Mouse (Mus musculus): ENCODE results near the gene Zfp691. TPM values are rescaled to one million over a fixed set of nuclear protein-coding genes. Genes with fewer than 3 reads are reported as not detected.

Gene Zfp691
- polyA plus RNA-seq, 1 experiment, result 14.8 TPM

DNA sequence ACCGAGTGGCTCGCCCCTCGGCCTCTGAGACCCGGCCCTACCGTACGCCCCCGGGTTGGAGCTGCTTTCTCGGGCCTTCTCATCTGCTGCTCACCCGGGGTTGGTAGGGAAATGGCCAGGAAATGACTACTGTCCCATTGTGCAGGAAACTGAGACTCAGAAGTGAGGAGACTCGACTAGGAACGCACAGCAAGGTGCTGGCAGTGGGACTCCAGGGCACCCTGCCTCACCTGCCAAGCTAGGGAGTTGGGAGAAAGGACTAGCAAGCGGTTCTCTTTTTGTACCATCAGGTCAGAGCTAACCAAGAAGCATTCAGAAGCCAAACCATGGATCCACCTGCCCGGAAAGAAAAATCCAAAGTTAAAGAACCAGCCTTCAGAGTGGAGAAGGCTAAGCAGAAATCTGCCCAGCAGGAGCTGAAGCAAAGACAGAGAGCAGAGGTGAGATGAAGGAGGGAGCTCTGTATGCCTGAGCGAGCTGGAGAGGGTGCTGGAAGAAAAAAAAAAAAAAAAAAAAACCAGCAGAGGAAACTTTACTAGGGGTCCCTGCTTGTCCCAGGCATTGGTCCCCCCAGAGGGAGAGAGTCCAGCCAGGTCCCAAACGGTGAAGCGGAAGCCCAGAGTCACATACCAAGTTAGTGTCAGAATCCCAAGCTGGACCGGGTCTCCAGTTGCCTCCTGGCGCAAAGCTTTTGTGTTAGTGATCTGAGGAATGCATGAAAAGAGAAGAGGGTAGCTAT is 21.8 kb upstream of the Zfp691 start:
- Histone ChIP-seq H3K9ac (ENCODE audit: low read depth, poor library complexity, severe bottlenecking) (peak overlapping the region; percentile 93), H3K9me3 (replicated peaks; ENCODE audit: control insufficient read depth, insufficient read depth, low read length, poor library complexity, severe bottlenecking) (no peaks in the 10 kb centered on the region), H3K4me1 (ENCODE audit: control insufficient read depth, insufficient read depth, low read length) (no peaks in the 10 kb centered on the region), H3K27me3 (ENCODE audit: control insufficient read depth, insufficient read depth, low read length, poor library complexity, severe bottlenecking) (no peaks in the 10 kb centered on the region), H3K4me3 (ENCODE audit: low read depth, low read length) (peak overlapping the region; percentile 90), H3K36me3 (ENCODE audit: control insufficient read depth, insufficient read depth, low read length, poor library complexity, severe bottlenecking) (no peaks in the 10 kb centered on the region), H3K27ac (ENCODE audit: insufficient read depth, low read length) (no peak overlapping the region)
- no peak for TF ChIP-seq POLR2A (IDR thresholded peaks at IDR 0.05; ENCODE audit: insufficient read depth, low read length)
- TF ChIP-seq EP300 (IDR thresholded peaks at IDR 0.05; ENCODE audit: insufficient read depth, low read depth, low read length), result no peak
- TF ChIP-seq CTCF (IDR thresholded peaks at IDR 0.05; ENCODE audit: low read depth, low read length), result no peak

DNA sequence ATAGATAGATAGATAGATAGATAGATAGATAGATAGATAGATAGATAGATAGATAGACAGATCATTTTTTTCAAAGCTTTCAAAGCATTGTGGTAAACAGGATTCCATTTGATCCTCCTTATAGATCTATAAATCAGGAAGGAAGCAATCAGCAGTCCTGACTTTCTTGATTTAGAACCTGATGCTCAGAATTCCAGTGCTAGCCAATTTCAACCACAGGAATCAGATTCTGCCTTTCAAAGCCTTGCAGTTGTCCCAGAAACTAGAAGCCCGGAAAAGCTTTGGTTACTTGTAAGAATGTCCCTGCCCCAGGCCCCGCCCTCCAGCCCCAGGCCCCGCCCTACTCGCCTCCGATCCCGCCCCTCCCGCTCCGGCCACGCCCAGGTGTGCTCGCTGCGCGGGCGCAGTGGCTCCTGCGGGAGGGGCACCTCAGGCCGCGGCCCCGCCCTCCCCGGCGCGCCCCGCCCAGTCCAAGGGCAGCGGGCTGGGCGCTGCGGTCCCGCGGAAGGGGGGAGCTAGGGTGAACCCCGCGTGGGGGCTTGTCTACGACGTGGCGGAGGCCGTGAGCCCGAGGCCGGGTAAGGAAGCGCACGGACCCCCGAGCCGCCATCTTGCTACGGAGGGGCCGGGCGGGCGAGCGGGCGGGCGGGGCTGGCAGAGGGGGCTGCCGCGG is 21.1 kb upstream of the Zfp691 start, which contains the start of gene Svbp:
TSS of gene Svbp (plus strand) at position 398 of the 673 bp plus-strand sequence.
- Histone ChIP-seq H3K27ac (ENCODE audit: insufficient read depth, low read length) (no peak within 1 kb of the TSS), H3K4me3 (ENCODE audit: low read depth, low read length) (peak within 1 kb of the TSS; percentile 90), H3K9me3 (replicated peaks; ENCODE audit: control insufficient read depth, insufficient read depth, low read length, poor library complexity, severe bottlenecking) (no peaks in the 10 kb centered on the region), H3K36me3 (ENCODE audit: control insufficient read depth, insufficient read depth, low read length, poor library complexity, severe bottlenecking) (no peaks in the 10 kb centered on the region), H3K9ac (ENCODE audit: low read depth, poor library complexity, severe bottlenecking) (peak within 1 kb of the TSS; percentile 93), H3K27me3 (ENCODE audit: control insufficient read depth, insufficient read depth, low read length, poor library complexity, severe bottlenecking) (no peaks in the 10 kb centered on the region), H3K4me1 (ENCODE audit: control insufficient read depth, insufficient read depth, low read length) (no peaks in the 10 kb centered on the region)
- no peak for TF ChIP-seq CTCF (IDR thresholded peaks at IDR 0.05; ENCODE audit: low read depth, low read length)
- no peak for TF ChIP-seq EP300 (IDR thresholded peaks at IDR 0.05; ENCODE audit: insufficient read depth, low read depth, low read length)
- TF ChIP-seq POLR2A (IDR thresholded peaks at IDR 0.05; ENCODE audit: insufficient read depth, low read length), result no peak

GRCm38 (mm10) chr4:119192757-119193156 is 18.8 kb upstream of the Zfp691 start:
- H3K4me3 ChIP-seq (ENCODE audit: low read depth, low read length), result no peak overlapping the region
- H3K9me3 ChIP-seq (replicated peaks; ENCODE audit: control insufficient read depth, insufficient read depth, low read length, poor library complexity, severe bottlenecking), result no peaks in the 10 kb centered on the region
- H3K27me3 ChIP-seq (ENCODE audit: control insufficient read depth, insufficient read depth, low read length, poor library complexity, severe bottlenecking), result no peaks in the 10 kb centered on the region
- H3K36me3 ChIP-seq (ENCODE audit: control insufficient read depth, insufficient read depth, low read length, poor library complexity, severe bottlenecking), result no peaks in the 10 kb centered on the region
- no peak overlapping the region for H3K27ac ChIP-seq (ENCODE audit: insufficient read depth, low read length)
- H3K9ac ChIP-seq (ENCODE audit: low read depth, poor library complexity, severe bottlenecking), result no peak overlapping the region
- H3K4me1 ChIP-seq (ENCODE audit: control insufficient read depth, insufficient read depth, low read length), result no peaks in the 10 kb centered on the region
- TF ChIP-seq POLR2A (IDR thresholded peaks at IDR 0.05; ENCODE audit: insufficient read depth, low read length), result no peak
- TF ChIP-seq CTCF (IDR thresholded peaks at IDR 0.05; ENCODE audit: low read depth, low read length), result no peak
- TF ChIP-seq EP300 (IDR thresholded peaks at IDR 0.05; ENCODE audit: insufficient read depth, low read depth, low read length), result no peak

DNA sequence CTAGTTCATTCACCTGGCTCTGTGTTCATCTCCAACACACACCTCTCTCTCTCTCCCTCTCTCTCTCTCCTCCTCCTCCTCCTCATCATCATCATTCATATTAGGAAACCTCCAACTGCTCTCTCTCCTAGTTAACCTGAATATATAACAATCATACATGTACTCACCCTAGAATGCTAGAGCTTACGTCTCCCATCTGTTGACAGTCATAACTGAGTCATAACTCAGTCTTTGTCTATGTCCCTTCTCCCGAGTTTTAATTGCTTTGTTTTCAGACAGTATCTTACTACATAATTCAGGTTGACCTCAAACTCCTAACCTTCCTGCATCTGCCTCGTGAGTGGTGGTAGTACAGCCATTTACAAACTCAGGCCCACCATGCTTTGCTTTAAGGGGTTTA is 17.3 kb upstream of the Zfp691 start:
- H3K27ac ChIP-seq (ENCODE audit: insufficient read depth, low read length), result no peak overlapping the region
- H3K27me3 ChIP-seq (ENCODE audit: control insufficient read depth, insufficient read depth, low read length, poor library complexity, severe bottlenecking), result no peaks in the 10 kb centered on the region
- no peak overlapping the region for H3K4me3 ChIP-seq (ENCODE audit: low read depth, low read length)
- H3K9ac ChIP-seq (ENCODE audit: low read depth, poor library complexity, severe bottlenecking), result no peak overlapping the region
- no peaks in the 10 kb centered on the region for H3K36me3 ChIP-seq (ENCODE audit: control insufficient read depth, insufficient read depth, low read length, poor library complexity, severe bottlenecking)
- H3K4me1 ChIP-seq (ENCODE audit: control insufficient read depth, insufficient read depth, low read length), result no peaks in the 10 kb centered on the region
- TF ChIP-seq CTCF (IDR thresholded peaks at IDR 0.05; ENCODE audit: low read depth, low read length) (no peak), POLR2A (IDR thresholded peaks at IDR 0.05; ENCODE audit: insufficient read depth, low read length) (no peak), EP300 (IDR thresholded peaks at IDR 0.05; ENCODE audit: insufficient read depth, low read depth, low read length) (no peak)
- H3K9me3 ChIP-seq (replicated peaks; ENCODE audit: control insufficient read depth, insufficient read depth, low read length, poor library complexity, severe bottlenecking), result no peaks in the 10 kb centered on the region

- H3K4me1 ChIP-seq (ENCODE audit: control insufficient read depth, insufficient read depth, low read length), result no peaks in the 10 kb centered on the region
- no peak overlapping the region for H3K9ac ChIP-seq (ENCODE audit: low read depth, poor library complexity, severe bottlenecking)
- no peak for TF ChIP-seq POLR2A (IDR thresholded peaks at IDR 0.05; ENCODE audit: insufficient read depth, low read length)
- TF ChIP-seq EP300 (IDR thresholded peaks at IDR 0.05; ENCODE audit: insufficient read depth, low read depth, low read length), result no peak
- TF ChIP-seq CTCF (IDR thresholded peaks at IDR 0.05; ENCODE audit: low read depth, low read length), result no peak
- no peak overlapping the region for H3K27ac ChIP-seq (ENCODE audit: insufficient read depth, low read length)
- no peak overlapping the region for H3K4me3 ChIP-seq (ENCODE audit: low read depth, low read length)
- H3K9me3 ChIP-seq (replicated peaks; ENCODE audit: control insufficient read depth, insufficient read depth, low read length, poor library complexity, severe bottlenecking), result no peaks in the 10 kb centered on the region
- no peaks in the 10 kb centered on the region for H3K27me3 ChIP-seq (ENCODE audit: control insufficient read depth, insufficient read depth, low read length, poor library complexity, severe bottlenecking)
- no peaks in the 10 kb centered on the region for H3K36me3 ChIP-seq (ENCODE audit: control insufficient read depth, insufficient read depth, low read length, poor library complexity, severe bottlenecking)
Measured at GRCm38 (mm10) chr4:119190618-119191017, 16.6 kb upstream of the Zfp691 start.

- TF ChIP-seq EP300 (IDR thresholded peaks at IDR 0.05; ENCODE audit: insufficient read depth, low read depth, low read length) (no peak), CTCF (IDR thresholded peaks at IDR 0.05; ENCODE audit: low read depth, low read length) (no peak), POLR2A (IDR thresholded peaks at IDR 0.05; ENCODE audit: insufficient read depth, low read length) (no peak)
- no peak within 1 kb of the TSS for H3K9ac ChIP-seq (ENCODE audit: low read depth, poor library complexity, severe bottlenecking)
- no peak within 1 kb of the TSS for H3K27ac ChIP-seq (ENCODE audit: insufficient read depth, low read length)
- H3K36me3 ChIP-seq (ENCODE audit: control insufficient read depth, insufficient read depth, low read length, poor library complexity, severe bottlenecking), result no peaks in the 10 kb centered on the region
- no peak within 1 kb of the TSS for H3K4me3 ChIP-seq (ENCODE audit: low read depth, low read length)
- H3K27me3 ChIP-seq (ENCODE audit: control insufficient read depth, insufficient read depth, low read length, poor library complexity, severe bottlenecking), result no peaks in the 10 kb centered on the region
- H3K4me1 ChIP-seq (ENCODE audit: control insufficient read depth, insufficient read depth, low read length), result no peaks in the 10 kb centered on the region
- no peaks in the 10 kb centered on the region for H3K9me3 ChIP-seq (replicated peaks; ENCODE audit: control insufficient read depth, insufficient read depth, low read length, poor library complexity, severe bottlenecking)
Measured at GRCm38 (mm10) chr4:119189864-119190263, 15.9 kb upstream of the Zfp691 start, which contains the start of gene Ermap. Gene Ermap, minus strand, starts transcription at chr4:119190011.
